Mouse (Mus musculus) kidney, adult 18-20 months (tissue): ENCODE results near the gene Med27.
A peak's percentile ranks its signal among the peaks of the same experiment; 100 is the strongest.

Source experiments
- DNase-seq: peaks from one replicate; pipeline ENCODE4 v3.0.0; 2021

Med27 gene

DNA sequence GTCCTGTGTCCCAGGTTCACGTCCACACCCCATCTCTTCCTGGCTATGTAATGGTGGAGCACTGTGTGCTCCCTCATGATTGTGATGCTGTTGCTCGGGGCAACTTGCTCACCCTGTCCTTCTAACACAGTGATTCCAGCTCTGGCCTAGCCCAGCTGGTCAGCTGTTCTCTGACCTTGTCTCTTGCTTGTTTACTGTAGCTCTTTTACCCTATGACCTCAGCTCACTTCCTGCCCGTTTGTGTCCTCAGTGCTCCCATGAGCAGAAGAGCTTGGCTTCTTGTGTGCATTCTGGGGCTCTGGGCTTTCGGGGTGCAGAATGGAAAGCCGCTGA is 91.9 kb downstream of the Med27 start:
- DNase-seq = peak; percentile 36

DNA sequence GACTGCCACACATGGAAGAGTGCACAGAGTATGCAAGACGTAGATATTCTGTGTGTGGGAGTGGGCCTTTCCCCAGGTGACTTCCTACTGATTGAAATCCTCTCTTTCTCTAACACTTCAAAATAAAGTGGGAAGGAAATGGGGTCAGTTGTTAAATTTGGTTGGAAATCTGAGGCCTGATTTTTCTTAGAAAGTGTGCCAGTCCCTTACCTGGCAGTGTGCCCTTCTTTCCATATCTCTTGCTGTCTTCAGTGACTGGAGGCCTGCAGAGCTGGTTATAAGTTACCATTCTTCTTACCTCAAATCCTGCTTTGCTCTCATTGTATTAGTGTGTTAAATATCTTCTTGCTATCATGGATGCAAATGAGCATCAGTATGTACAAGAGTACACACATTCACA is 92.4 kb downstream of the Med27 start:
- no peak for DNase-seq

DNA sequence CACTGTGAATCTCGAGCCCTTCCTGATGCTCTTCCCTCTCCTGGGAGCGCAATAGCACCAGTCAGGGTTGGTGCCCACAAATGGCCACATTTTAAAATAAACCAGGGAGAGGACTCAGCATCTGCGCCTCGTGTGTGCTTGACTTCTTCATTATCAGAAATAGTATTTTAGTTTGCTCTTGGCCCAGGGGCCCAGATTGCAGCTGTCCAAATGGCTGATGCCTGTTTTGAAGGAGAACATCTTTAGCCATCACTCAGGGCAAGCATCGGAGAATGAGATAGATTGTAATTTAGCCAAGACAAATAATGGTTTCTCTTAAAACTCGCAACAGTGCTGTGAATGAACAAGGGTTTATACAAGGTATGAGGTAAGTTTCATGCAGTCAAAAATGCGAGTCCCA is 92.8 kb downstream of the Med27 start:
- no peak for DNase-seq

DNA sequence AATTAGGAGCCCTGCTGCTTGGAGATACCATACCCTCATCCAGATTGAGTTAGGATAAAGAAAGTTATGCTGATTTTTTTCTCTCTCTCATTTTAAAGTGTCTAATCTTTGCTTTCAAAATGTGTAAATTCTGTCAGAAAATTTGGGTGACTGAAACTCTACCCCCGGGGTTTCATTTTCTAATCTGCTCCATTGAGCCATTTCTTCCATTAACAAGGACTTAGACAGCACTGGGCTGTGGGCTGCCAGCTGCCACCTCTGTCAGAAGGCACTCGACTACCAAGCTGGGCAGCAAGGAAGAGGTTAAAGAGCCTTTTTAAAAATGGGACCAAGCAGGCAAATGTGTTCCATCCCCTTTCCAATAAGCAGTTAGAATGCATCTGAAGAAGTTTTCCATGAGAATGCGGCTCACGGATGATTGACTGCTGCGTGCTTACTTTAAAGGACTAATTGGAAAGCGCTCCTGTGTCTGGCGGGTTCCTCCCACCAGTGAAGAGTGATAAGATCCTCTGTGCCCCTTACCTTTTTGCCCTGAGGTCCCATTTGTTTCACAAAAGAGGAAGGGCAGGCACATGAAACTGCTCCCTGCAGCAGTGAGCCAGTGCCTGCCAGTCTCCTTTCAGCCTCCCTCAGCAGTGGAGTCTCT is 93.4 kb downstream of the Med27 start:
- DNase-seq = no peak

DNA sequence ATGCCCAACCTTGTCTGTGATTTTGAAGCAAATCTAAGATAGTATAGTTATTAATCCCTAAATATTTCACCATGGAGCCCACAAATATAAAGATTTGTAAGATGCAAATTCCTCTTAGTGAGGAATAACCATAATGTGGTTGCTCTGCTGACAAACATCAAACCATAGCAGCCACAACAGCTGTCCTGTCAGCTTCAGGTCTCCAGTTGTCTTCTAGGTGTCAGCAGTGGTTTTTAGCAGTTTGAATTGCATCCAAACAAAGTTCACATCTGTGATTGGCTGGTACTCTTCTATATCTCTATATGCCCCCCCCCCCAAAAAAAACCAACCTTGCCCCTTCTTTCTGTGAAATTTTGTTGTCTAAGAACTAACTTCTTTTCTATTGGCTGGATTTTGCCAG is 95.7 kb downstream of the Med27 start:
- no peak for DNase-seq

DNA sequence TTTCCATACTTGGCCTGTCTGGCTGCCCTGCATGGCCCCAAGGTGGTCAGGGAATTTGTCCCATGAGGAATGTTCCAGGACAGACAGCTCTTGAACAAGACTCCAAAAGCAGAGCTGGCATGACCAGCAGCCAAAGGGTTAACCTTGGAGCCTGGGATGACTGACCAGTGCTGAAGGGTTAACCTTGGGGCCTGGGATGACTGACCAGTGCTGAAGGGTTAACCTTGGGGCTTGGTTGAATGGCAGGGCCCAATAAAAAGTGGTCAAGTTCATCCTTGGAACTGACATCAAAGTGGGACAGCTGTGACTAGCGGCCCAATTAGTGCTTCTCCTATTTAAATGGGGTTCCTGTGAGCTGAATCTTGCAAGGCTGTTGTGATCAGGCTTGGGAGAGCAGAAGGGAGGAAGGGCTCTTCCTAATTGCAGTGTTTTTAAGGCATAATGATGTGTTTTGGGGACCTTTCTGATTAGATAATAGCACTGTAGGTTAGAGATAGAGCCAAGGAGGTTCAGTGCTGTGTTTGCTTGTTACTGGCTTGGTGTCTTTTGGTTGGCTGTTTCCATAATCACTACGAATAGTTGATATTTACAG is 97.1 kb downstream of the Med27 start:
- no peak for DNase-seq

DNA sequence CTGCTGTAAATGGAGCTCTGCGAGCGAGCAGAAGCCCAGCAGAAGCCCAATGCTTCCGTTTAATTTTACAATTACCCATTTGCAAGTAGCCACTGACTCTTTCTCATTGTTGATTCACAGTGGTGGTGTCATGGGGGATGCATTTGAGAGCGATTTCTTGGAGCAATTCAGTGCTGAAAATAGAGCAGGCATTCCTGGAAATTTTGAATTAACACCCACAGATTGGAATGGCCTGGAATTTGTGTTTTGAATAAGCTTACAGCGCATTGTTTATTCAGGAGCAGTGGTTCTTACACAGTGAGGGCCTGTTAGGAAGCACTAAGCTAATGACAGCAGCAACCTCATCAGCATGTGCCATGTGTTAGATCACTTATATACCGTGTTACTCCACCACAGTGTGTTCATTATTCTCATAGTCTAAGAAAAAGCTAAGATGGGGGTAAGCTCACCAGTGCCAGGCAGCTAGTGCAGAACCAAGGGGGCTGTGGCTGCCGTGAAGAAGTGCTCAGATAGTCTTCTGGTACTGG is 101.9 kb downstream of the Med27 start:
- no peak for DNase-seq

DNA sequence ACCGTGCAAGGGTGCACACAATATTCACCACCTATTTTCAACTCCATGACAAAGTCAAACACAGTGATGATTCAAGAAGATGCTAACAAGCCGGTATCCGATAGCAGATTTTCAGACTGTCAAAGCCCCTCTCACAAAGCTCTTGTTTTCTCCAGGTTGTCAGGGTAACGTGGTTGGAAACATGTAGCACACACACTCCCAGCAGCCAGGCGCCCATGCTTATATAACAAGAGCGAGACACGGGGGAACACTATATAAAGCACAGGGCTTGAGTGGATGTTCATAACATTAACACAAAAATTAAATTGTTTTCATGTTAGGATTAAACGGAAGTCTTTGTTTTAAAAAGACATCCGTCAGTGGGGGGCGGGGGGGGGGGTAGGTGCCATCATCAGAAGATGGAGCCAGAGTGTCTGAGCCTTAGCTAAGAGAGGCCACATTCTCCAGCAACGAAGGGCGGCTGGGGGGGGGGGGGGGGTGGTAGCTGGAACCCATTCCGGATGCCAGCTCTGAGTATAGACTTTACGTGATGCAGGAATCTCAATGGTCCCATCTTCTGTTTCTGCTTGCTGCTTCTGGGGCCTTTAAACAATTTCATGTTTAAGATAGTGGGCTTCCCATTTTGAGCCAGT is 104.9 kb downstream of the Med27 start:
- DNase-seq = no peak

DNA sequence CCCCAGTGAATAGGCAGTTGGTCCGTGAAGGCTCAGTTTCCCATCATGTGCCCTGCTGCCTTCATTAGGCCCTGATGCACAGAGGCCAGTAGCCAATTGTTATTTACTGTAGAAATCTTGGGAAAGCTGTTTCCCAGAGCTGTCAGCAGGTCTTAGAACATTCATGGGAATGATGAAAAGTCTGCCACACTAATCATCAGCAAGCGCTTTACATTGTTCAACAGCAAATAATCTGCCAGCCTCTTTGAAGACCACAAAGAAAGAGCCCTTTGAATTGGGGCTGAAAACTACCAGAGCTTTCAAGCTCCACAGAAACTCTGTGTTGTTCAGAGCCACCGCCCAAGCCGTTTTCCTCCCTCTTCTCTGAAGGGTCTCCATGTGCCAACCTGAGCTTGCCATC is 106.8 kb downstream of the Med27 start:
- DNase-seq = no peak

DNA sequence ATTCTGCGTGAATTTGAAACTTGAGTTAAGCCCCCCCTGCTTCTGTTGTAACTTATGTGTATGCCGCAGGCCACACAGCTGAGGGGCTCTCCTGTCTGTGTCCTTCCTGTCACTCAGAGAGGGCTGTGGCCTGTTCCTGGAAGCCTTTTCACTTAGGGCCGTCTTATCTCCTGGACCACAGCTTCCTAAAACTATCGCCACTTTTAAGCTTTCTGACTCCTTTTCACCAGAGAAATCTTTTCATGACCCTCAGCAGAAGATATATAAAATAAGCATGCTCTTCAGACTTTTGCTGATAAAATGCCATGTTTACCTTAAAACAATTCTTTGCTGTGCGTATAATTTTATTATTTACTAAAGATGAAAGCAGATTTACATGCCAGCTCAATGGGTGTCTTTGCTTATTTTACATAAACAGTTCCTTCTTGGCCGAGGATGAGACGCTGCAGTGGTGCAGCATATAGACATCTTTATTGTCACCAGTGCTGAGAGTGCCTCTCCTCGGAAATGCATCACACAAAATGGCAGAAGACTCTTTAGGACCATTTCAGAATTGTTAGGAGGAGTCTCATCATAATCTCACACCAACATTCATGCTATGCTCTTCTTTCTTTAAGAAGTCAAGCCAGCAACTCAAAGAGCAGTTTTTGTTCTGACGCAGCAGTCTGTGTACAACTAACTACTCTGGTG is 110.2 kb downstream of the Med27 start:
- DNase-seq = no peak

DNA sequence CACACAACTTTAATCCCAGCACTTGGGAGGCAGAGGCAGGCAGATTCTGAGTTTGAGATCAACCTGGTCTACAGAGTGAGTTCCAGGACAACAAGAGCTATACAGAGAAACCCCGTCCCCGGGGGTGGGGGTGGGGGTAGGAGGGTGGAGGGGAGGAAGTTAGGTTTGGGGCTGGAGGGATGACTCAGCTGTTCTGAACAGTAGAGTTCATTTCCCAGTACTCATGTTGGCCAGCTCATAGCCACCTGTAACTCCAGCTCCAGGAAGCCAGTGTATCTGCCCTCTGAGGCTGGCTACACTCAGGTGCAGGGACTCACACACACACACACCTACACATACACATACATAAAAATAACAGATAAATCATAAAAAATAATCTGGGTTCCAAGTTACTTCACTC is 111.1 kb downstream of the Med27 start:
- no peak for DNase-seq

DNA sequence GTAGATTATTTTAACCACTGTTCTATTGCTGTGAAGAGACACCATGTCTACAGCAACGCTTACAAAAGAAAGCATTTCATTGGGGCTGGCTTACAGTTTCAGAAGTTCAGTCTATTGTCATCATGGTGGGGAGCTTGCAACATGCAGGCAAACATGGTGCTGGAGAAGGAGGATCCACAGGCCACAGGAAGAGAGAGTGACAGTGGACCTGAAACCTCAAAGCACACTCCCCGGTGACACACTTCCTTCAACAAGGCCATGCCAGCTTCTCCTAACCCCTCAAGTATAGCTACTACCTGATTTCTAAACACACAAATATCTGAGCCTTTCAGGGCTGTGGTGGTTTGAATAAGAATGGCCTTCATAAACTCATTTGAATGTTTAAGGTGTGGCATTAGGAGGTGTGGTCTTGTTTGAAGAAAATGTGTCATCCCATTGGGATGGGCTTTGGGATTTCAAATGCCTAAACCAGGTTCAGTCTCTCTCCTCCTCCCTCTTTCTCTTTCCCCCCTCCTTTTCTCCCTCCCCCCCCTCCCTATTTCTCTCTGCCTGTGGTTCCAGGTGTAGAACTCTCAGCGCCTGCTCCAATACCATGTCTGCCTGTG is 111.8 kb downstream of the Med27 start:
- DNase-seq = no peak

DNA sequence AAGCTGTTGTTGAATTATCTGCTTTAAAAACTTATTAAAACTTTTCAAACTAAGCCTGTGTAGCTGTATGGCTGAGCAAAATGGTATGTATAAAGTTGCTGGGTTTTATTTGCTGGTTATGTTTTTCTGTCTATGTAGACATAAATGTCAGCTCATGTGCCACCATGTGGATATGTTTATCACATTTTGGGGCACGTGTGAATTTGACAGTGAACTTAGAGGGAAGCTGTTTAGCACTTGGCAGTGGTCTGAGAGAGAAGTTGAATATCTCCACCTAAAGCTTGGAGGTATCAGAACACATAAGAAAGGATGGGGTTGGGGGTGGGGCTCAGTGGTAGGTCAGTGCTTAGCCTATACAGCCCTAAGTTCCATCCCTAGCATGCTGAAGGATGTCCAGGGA is 113.0 kb downstream of the Med27 start:
- no peak for DNase-seq

DNA sequence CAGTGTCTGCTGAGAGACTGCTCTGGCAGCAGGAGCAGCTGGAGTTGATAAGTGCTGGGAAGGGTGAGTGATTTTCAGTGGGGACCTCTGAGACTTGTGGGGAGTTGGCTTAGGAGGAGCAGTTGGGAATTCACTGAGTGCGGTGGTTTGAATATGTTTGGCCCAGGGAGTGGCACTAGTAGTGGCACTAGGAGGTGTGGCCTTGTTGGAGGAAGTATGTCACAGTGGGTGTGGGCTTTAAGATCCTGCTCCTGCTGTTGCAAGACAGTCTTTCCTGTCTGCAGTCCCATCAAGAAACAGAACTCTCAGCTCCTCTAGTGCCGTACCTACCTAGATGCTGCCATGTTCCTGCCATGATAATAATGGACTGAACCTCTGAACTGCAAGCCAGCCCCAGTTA is 115.2 kb downstream of the Med27 start:
- DNase-seq = no peak

DNA sequence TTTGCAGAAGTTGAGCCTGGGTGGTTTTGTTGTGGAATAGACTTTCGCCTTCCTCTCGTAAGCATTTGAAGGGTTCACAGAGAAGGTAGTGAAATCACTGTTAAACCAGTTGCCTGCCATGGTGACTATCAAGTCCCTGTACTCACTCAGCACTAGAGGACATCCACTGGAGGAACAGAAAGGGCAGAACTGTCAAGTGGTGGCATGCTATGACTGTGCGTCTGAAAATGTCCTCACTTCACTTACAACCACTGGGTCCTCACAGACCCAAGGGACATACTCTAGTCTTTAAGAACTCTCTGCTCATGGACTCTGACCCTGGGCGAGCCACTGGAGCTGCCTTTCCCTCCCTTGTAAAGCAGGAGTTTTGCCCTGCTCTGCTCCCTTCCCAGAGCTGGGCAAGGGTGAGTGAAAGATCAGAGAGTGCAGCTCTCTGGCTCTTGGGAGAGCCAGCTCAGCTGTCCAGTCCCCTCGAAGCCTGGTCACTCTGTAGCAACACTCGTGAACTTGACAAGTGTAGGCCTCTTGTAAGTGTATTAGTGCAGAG is 116.5 kb downstream of the Med27 start:
- no peak for DNase-seq

DNA sequence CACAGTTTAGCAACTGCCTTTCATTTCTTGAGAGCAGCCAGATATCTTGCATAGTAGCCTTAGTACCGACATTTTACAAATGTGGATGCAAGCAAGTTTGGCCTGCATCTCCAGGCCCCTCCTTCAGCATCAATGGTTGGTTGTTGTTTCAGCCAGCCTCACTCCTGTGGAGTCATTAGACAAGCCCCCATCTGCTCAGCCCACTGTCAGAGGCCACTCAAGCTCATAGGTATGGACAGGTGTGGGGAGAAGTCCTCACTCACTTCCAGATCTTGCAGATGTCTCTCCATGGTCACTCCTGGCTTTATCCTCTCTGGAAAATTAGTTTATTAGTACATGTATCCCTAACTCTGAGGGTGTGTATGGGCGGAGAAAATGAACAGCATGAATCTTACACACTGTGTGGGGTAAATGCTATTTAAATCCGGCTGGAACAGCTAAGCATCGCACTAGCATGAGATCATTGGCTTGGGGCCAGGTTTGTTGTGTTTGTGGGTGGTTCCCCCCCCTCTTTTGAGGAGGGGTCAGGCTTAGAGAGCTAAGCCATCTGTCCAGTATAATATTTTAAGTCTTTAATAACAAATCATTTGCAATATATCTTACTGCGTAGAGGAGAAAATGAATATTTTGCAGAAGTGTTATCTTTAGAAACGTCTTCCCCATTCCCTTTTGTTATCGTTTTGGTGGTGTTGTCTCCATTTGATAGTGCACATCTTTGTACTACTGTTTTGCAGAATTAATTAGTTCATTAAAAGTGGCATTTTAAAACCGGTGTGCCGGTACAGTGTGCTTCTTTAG is 118.4 kb downstream of the Med27 start:
- DNase-seq = no peak

DNA sequence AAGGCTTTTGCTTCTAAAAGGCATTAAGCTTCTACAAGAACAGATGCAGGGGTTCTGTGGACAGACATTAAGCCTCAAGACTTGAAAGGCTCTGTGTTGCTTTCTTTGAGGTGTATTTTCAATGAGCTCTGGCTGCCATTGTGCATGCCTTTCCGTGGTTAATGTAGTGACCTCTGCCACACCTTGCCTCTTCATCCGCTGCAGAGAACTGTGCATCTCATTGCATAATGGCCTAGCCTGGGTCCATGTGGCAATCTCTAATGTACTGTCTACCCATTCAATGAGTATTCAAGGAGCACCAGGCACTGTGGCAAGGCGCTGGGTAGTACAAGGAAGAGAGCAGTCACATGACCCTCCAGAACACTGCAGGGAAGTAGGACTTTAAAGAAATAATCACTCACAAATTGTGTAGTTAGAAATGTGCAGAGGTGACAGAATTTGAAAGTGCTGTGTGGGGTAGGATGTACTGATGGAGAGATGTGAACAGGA is 119.1 kb downstream of the Med27 start:
- no peak for DNase-seq

DNA sequence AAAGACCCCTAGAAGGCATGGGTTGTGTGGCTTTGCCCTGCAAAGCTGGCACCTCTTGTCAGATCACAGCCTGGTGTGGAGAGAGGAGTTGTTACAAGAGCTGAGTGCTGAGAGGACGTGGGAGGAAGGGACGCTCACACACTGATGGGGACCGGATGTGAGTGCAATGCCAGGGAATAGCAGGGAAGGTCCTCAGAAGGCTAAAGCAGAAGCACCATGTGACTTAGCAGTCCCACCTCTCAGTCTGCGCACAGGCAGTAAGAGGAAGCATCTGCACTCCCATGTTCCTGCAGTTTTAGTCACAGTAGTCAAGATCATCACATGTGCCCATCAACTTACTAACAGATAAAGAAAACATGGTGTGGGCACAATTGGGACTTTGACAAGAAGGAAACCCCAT is 119.8 kb downstream of the Med27 start:
- DNase-seq = no peak

DNA sequence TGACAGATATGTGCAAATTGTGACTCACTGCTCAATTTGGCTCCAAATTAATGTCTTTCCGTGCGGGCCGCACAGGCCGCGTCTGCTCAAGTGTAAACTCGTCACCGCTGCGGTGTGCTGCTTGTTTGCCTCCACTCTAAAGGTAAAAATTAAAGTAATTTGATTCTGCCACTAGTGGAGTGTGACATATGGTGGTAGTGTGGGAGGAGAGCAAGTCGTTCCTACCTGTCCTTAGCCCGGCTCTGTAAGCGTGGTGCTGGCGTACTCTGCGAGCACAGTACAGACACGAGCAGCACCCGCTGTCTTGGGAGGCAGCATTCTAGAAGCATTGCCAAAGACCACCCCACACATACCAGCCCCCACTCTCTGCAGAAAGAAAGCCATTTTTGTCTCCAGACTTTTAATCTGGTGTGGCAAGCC is 121.9 kb downstream of the Med27 start:
- DNase-seq = no peak

DNA sequence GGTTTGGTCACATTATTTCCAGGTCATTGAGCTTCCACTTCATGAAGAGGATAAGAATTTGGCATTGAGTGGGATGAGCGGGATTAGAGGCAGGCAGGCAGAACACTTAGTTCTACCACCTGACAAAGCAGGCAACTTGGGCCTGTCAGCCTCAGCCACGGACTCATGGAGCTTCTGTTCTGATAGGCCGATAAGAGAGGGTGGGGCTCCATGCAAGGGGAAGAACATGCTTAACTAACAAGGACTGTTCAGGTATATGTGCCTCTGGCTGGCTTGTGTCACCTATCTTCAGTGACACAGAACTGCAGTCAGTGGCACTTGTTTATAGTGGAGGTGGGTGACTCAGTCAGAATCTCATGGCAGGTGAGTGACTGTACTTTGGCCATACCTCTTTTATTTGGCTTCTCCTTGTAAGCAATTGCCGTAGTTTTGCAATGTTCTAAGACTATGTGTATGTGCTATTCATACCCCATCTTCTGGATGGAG is 126.4 kb downstream of the Med27 start:
- no peak for DNase-seq

DNA sequence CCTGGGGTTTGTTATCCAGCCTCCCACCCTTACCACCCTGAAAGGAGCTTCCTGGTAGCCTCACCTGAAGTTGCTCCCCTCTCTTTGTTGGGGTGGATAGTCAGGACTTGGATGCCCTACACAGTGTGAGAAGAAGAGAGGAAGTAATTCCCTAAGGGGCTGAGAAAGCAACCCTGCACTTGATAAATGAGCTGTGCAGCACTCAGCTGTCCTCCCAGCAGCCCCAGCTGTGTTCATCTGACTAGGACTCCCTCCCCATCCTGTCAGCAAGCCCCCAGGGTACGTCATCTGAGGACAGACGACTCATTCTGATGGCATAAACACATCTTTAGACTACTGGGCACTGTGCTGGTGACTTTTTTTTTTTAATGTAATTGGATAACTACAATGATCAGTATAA is 127.3 kb downstream of the Med27 start:
- no peak for DNase-seq

DNA sequence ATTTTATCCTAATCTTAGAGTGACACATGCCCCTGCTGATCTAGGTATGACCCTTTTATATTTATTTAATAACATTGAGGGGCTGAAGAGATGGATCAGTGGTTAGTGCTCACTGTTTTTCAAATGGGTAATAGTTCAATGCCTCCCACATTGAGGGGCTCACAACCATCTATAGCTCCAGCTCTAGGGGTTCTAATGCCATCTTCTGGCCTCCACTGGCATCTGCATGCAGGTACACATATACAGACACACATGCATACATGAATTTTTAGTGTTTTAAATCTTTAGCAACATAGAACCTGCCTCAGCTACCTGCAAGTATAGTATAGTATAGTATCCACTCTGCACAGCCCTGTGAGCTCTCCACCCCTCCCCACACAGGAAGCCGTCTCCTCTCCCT is 130.1 kb downstream of the Med27 start:
- no peak for DNase-seq
